In the genomic region with DNA sequence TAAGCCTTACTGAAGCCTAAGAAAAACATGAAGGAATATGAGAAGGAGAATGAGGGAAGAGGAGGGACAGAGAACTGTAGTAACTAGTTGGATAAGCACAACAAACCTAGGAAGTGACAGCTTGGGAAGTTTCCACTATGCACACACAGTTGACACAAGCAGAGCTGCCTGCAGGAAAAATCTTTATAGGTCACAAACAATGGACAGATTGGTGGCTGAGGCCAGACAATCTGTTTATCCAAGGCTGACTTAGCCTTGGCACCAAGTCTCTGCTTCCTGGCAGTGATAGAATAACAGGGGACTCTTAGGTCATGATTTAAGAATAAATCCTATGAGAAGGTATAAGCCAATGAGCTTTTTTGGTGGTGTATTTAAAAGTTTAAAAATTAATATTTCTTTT, we compare ENCODE assay signal across 15 mouse cellular contexts. TPM values are rescaled to one million over a fixed set of nuclear protein-coding genes. Genes with fewer than 3 reads are reported as not detected.
DNase-seq lines count a peak whose midpoint lies in the region; ATAC-seq and TF ChIP-seq lines count a peak whose summit lies in the region.
"Had no signal": no experiment of that assay in that cellular context is flagged by ENCODE, and none has a peak within 500 bp of the region (broad histone marks: within the 10 kb centered on the region; RNA-seq: fewer than 3 reads in every experiment).

No protein-coding gene starts in this region.

- no peak for ATAC-seq in heart, embryonic 13.5 days (ENCODE audit: extremely low read depth, insufficient number of reproducible peaks, low FRiP score, low TSS enrichment)
- ATAC-seq in intestine, postnatal 0 days = no peak
- ATAC-seq: CD4-positive, CD25-positive, alpha-beta regulatory T cell, adult 4 months; liver, embryonic 12.5 days had no signal

- H3K9me3 ChIP-seq in heart, embryonic 13.5 days = no peaks in the 10 kb centered on the region
- no peaks in the 10 kb centered on the region for H3K9me3 ChIP-seq in intestine, postnatal 0 days (ENCODE audit: control insufficient read depth)
- H3K9me3 ChIP-seq: liver, embryonic 12.5 days; midbrain, embryonic 12.5 days; neural tube, embryonic 13.5 days had no signal

- no peaks in the 10 kb centered on the region for H3K27me3 ChIP-seq in heart, embryonic 13.5 days (replicated peaks)
- no peaks in the 10 kb centered on the region for H3K27me3 ChIP-seq in intestine, postnatal 0 days (replicated peaks; ENCODE audit: control insufficient read depth, insufficient read depth, low read length)
- H3K27me3 ChIP-seq: liver, embryonic 12.5 days; midbrain, embryonic 12.5 days; neural tube, embryonic 13.5 days had no signal

- intact Hi-C loops in left cerebral cortex, postnatal 4 days (cut with DNase I) = no loop called here

- H3K4me3 ChIP-seq in heart, embryonic 13.5 days = no peak overlapping the region
- no peak overlapping the region for H3K4me3 ChIP-seq in intestine, postnatal 0 days (ENCODE audit: low read depth, low read length)
- H3K4me3 ChIP-seq: liver, embryonic 12.5 days; midbrain, embryonic 12.5 days; neural tube, embryonic 13.5 days had no signal

- H3K36me3 ChIP-seq in heart, embryonic 13.5 days = no peaks in the 10 kb centered on the region
- H3K36me3 ChIP-seq in intestine, postnatal 0 days (ENCODE audit: control insufficient read depth, insufficient read depth) = no peaks in the 10 kb centered on the region
- H3K36me3 ChIP-seq: liver, embryonic 12.5 days; midbrain, embryonic 12.5 days; neural tube, embryonic 13.5 days had no signal

- peak overlapping the region; percentile 77 for H3K27ac ChIP-seq in heart, embryonic 13.5 days (replicated peaks)
- H3K27ac ChIP-seq in intestine, postnatal 0 days (ENCODE audit: low read depth, low read length) = no peak overlapping the region
- H3K27ac ChIP-seq: liver, embryonic 12.5 days; midbrain, embryonic 12.5 days; neural tube, embryonic 13.5 days had no signal

- no peaks in the 10 kb centered on the region for H3K4me1 ChIP-seq in heart, embryonic 13.5 days
- H3K4me1 ChIP-seq in intestine, postnatal 0 days (replicated peaks; ENCODE audit: control insufficient read depth, insufficient read depth, low read length) = no peaks in the 10 kb centered on the region
- H3K4me1 ChIP-seq: liver, embryonic 12.5 days; midbrain, embryonic 12.5 days had no signal

- no peak overlapping the region for H3K4me2 ChIP-seq in heart, embryonic 13.5 days
- H3K4me2 ChIP-seq in intestine, postnatal 0 days (replicated peaks; ENCODE audit: low read depth) = no peak overlapping the region
- H3K4me2 ChIP-seq: liver, embryonic 12.5 days; midbrain, embryonic 12.5 days; neural tube, embryonic 13.5 days had no signal

- H3K9ac ChIP-seq in heart, embryonic 13.5 days = no peak overlapping the region
- no peak overlapping the region for H3K9ac ChIP-seq in intestine, postnatal 0 days (ENCODE audit: low read depth, low read length)
- H3K9ac ChIP-seq: liver, embryonic 12.5 days; midbrain, embryonic 12.5 days; neural tube, embryonic 13.5 days had no signal

- TF ChIP-seq CTCF in intestine, postnatal 0 days (IDR thresholded peaks at IDR 0.05; ENCODE audit: low read depth) = no peak

- peak; percentile 56 for DNase-seq in left cerebral cortex, postnatal 4 days
- no peak for DNase-seq in left cerebral cortex, adult 9 months (ENCODE audit: low spot score in 2 of 2)
- DNase-seq in cerebellum, adult 11-12 months = peak; percentile 95
- peak; percentile 61 for DNase-seq in lung, postnatal 25 days (ENCODE audit: low spot score)
- DNase-seq in gastrocnemius, postnatal 4 days (ENCODE audit: low spot score in 2 of 2) = no peak
- no peak for DNase-seq in thymus, postnatal 25 days
- DNase-seq: kidney, adult 11 months; layer of hippocampus, postnatal 36 days had no signal

RNA-seq across cellular contexts. Expression of a gene that starts 20.6 kb away (rescaled TPM):
- total RNA-seq in left cerebral cortex, postnatal 4 days (2021) = 1,000 to 10,000 TPM; 1,463 to 1,471 TPM
- polyA plus RNA-seq in heart, embryonic 13.5 days (2015; fragmentation: Nextera tagmentation; extraction: Ambion mirVana) = 24.1 and 26.7 TPM in 2 replicates
- 10 to 100 TPM; 26.0 to 29.6 TPM for total RNA-seq in gastrocnemius, postnatal 4 days (2021)
- 39.6 and 40.1 TPM in 2 replicates for polyA plus RNA-seq in intestine, postnatal 0 days (2015; fragmentation: Nextera tagmentation; extraction: Ambion mirVana)
- total RNA-seq: granulocyte monocyte progenitor cell, adult 5-6 weeks had no signal
- polyA plus RNA-seq: CD4-positive, CD25-positive, alpha-beta regulatory T cell, adult 4 months had no signal

Comparison
In these comparisons a context has a peak if more than half of its experiments do, and no peak if none do; other contexts are left out.
1. DNase-seq: peak in left cerebral cortex, postnatal 4 days (single experiment), cerebellum, adult 11-12 months (single experiment) and lung, postnatal 25 days (single experiment); none in left cerebral cortex, adult 9 months (0 of 2), gastrocnemius, postnatal 4 days (0 of 2) and thymus, postnatal 25 days (single experiment).
2. RNA of a gene that starts 20.6 kb away (total RNA-seq): 1,463 to 1,471 TPM in left cerebral cortex, postnatal 4 days; 26.0 to 29.6 TPM in gastrocnemius, postnatal 4 days; every median in the first group is over 10 times any median in the second.